In the genomic region with DNA sequence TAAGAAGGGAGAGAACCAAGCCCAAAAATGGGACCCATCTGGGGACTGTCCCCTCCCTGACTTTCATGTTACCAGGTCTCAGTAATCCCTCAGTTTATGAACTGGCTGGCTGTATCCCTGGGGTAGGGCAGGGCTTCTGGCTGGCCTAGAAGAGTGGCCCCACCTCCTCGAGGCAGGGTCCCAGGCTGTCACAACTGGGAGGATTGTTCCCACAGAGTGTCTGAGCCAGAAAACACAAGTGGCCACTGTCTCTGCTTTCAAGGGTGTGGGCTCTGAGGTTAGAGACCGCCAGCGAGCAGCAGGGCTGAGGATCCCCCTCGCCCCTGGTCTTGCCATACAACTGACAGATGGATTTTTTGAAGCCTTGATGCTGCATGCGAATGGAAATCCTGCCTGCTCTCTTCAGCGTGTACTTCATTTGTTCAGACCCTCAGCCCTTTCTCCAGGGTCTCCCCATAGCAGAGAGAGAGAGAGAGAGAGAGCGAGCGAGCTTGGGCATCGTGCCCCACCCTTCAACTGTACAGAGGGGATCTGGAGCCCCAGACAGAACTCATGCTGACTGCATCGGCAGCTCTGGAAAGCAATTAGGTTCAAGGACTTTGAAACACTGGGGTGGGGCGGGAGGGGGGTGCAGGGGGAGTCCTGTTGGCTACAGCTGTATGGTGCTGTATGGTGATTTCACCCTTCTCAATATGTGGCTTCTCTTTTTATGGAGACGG, we compare ENCODE assay signal across 10 mouse cellular contexts. TPM values are rescaled to one million over a fixed set of nuclear protein-coding genes. Genes with fewer than 3 reads are reported as not detected.
DNase-seq lines count a peak whose midpoint lies in the region; ATAC-seq and TF ChIP-seq lines count a peak whose summit lies in the region.
"Had no signal": no experiment of that assay in that cellular context is flagged by ENCODE, and none has a peak within 500 bp of the region (broad histone marks: within the 10 kb centered on the region; RNA-seq: fewer than 3 reads in every experiment).

No protein-coding gene starts in this region.

- no peak for ATAC-seq in heart, embryonic 12.5 days (ENCODE audit: insufficient number of reproducible peaks, low FRiP score)
- ATAC-seq in forebrain, postnatal 0 days = peak; percentile 66
- peak; percentile 51 for ATAC-seq in limb, embryonic 14.5 days (ENCODE audit: low FRiP score, low read depth)

- TF ChIP-seq POLR2A in limb, embryonic 14.5 days (IDR thresholded peaks at IDR 0.05; ENCODE audit: borderline replicate concordance, extremely low read depth, insufficient read depth, insufficient read length) = no peak

- no peak overlapping the region for H3K4me3 ChIP-seq in heart, embryonic 12.5 days
- no peak overlapping the region for H3K4me3 ChIP-seq in forebrain, postnatal 0 days (ENCODE audit: low read depth, low read length)
- no peak overlapping the region for H3K4me3 ChIP-seq in limb, embryonic 14.5 days (replicated peaks; ENCODE audit: low read length)

- no peaks in the 10 kb centered on the region for H3K36me3 ChIP-seq in heart, embryonic 12.5 days
- no peaks in the 10 kb centered on the region for H3K36me3 ChIP-seq in forebrain, postnatal 0 days (ENCODE audit: insufficient read depth)
- no peaks in the 10 kb centered on the region for H3K36me3 ChIP-seq in limb, embryonic 14.5 days (ENCODE audit: control insufficient read depth, insufficient read depth, low read length)

- H3K9me3 ChIP-seq in heart, embryonic 12.5 days (replicated peaks) = no peaks in the 10 kb centered on the region
- H3K9me3 ChIP-seq in forebrain, postnatal 0 days (ENCODE audit: low read length) = no peaks in the 10 kb centered on the region
- no peaks in the 10 kb centered on the region for H3K9me3 ChIP-seq in limb, embryonic 14.5 days (ENCODE audit: control insufficient read depth, low read length)

- no peak overlapping the region for H3K4me2 ChIP-seq in heart, embryonic 12.5 days
- no peak overlapping the region for H3K4me2 ChIP-seq in forebrain, postnatal 0 days (ENCODE audit: low read depth)
- no peak overlapping the region for H3K4me2 ChIP-seq in limb, embryonic 14.5 days (replicated peaks; ENCODE audit: low read depth, low read length, severe bottlenecking)

- H3K27ac ChIP-seq in heart, embryonic 12.5 days (ENCODE audit: poor library complexity, severe bottlenecking) = no peak overlapping the region
- H3K27ac ChIP-seq in forebrain, postnatal 0 days (ENCODE audit: low read depth, low read length) = no peak overlapping the region
- H3K27ac ChIP-seq in limb, embryonic 14.5 days (replicated peaks; ENCODE audit: low read depth, low read length) = peak overlapping the region; percentile 70

- no peaks in the 10 kb centered on the region for H3K27me3 ChIP-seq in heart, embryonic 12.5 days (replicated peaks)
- H3K27me3 ChIP-seq in forebrain, postnatal 0 days (ENCODE audit: insufficient read depth, low read length) = no peaks in the 10 kb centered on the region
- no peaks in the 10 kb centered on the region for H3K27me3 ChIP-seq in limb, embryonic 14.5 days (ENCODE audit: control insufficient read depth, insufficient read depth, low read length)

- H3K9ac ChIP-seq in heart, embryonic 12.5 days = no peak overlapping the region
- no peak overlapping the region for H3K9ac ChIP-seq in forebrain, postnatal 0 days
- no peak overlapping the region for H3K9ac ChIP-seq in limb, embryonic 14.5 days (ENCODE audit: low read depth, low read length, severe bottlenecking)

- DNase-seq in heart, adult 11 months = peak; percentile 96
- DNase-seq in Muller cell, postnatal 12 days (ENCODE audit: inconsistent ontology term) = peak; percentile 70
- no peak for DNase-seq in forebrain, postnatal 0 days
- DNase-seq in limb, embryonic 14.5 days (ENCODE audit: low spot score) = peak; percentile 56
- DNase-seq in urinary bladder, adult 2 months (ENCODE audit: low spot score) = no peak
- DNase-seq in gastrocnemius, adult 8-10 months (ENCODE audit: low spot score in 2 of 2) = no peak
- no peak for DNase-seq in gastrocnemius, postnatal 14 days
- DNase-seq: kidney, adult 18-20 months had no signal

- peaks cover 60% of the 10 kb centered on the region for H3K4me1 ChIP-seq in heart, embryonic 12.5 days (replicated peaks)
- H3K4me1 ChIP-seq in forebrain, postnatal 0 days (ENCODE audit: insufficient read depth) = no peaks in the 10 kb centered on the region
- peaks cover 33% of the 10 kb centered on the region for H3K4me1 ChIP-seq in limb, embryonic 14.5 days (ENCODE audit: control insufficient read depth, insufficient read depth, low read length)

- 65% methylated on average over 12 of the region's 12 CpGs for WGBS in heart, embryonic 12.5 days
- 35% methylated on average over 12 of the region's 12 CpGs for WGBS in forebrain, postnatal 0 days
- WGBS in limb, embryonic 14.5 days = 59% methylated on average over 12 of the region's 12 CpGs

- TF ChIP-seq CTCF in forebrain, postnatal 0 days (IDR thresholded peaks at IDR 0.05; ENCODE audit: low read depth) = no peak

- intact Hi-C loops in gastrocnemius, postnatal 14 days (cut with DNase I; ENCODE audit: low total_unique reads) = no loop called here

RNA-seq across cellular contexts. Expression of a gene that starts 18.6 kb away (rescaled TPM):
- polyA plus RNA-seq in heart, embryonic 12.5 days (2016; fragmentation: Nextera tagmentation; extraction: Ambion mirVana) = 2.9 and 3.2 TPM in 2 replicates
- 2.0 and 2.3 TPM in 2 replicates for total RNA-seq in forebrain, postnatal 0 days (2014; rRNA removed)
- polyA plus RNA-seq in forebrain, postnatal 0 days (2015; fragmentation: Nextera tagmentation; extraction: Ambion mirVana) = 0.90 and 0.97 TPM in 2 replicates
- 7.1 and 8.3 TPM in 2 replicates for polyA plus RNA-seq in limb, embryonic 14.5 days (2012; rRNA removed)
- polyA plus RNA-seq in limb, embryonic 14.5 days (2014; fragmentation: Nextera tagmentation; extraction: Ambion mirVana) = 1.9 and 2.5 TPM in 2 replicates
- 6.2 and 8.5 TPM in 2 replicates for polyA plus RNA-seq in urinary bladder, adult 2 months (2012; rRNA removed)
- total RNA-seq in gastrocnemius, adult 8-10 months (2022) = 1 to 10 TPM; 1.2 to 2.4 (median 1.9) TPM
- 1 to 10 TPM; 4.9 to 6.9 TPM for total RNA-seq in gastrocnemius, postnatal 14 days (2021)

RNA-seq across cellular contexts. Expression of a gene that starts 19.9 kb away (rescaled TPM):
- polyA plus RNA-seq in heart, embryonic 12.5 days (2016; fragmentation: Nextera tagmentation; extraction: Ambion mirVana) = 0.31 and 0.36 TPM in 2 replicates
- total RNA-seq in forebrain, postnatal 0 days (2014; rRNA removed) = not detected in 2 replicates
- polyA plus RNA-seq in forebrain, postnatal 0 days (2015; fragmentation: Nextera tagmentation; extraction: Ambion mirVana) = 0.22 TPM in 1 of 2 replicates, not detected in the other
- 0.11 TPM in 1 of 2 replicates, not detected in the other for polyA plus RNA-seq in limb, embryonic 14.5 days (2012; rRNA removed)
- not detected in 2 replicates for polyA plus RNA-seq in limb, embryonic 14.5 days (2014; fragmentation: Nextera tagmentation; extraction: Ambion mirVana)
- 0.76 and 1.3 TPM in 2 replicates for polyA plus RNA-seq in urinary bladder, adult 2 months (2012; rRNA removed)
- 1 to 10 TPM in 3 of 4 experiments, under 1 TPM in 1; 0.74 to 1.7 (median 1.3) TPM for total RNA-seq in gastrocnemius, adult 8-10 months (2022)
- under 1 TPM; 0.47 to 0.70 TPM for total RNA-seq in gastrocnemius, postnatal 14 days (2021)
- total RNA-seq: left cerebral cortex, postnatal 10 days had no signal

Comparison
In these comparisons a context has a peak if more than half of its experiments do, and no peak if none do; other contexts are left out.
1. DNase-seq: peak in heart, adult 11 months (single experiment), Muller cell, postnatal 12 days (single experiment) and limb, embryonic 14.5 days (single experiment); none in forebrain, postnatal 0 days (single experiment), urinary bladder, adult 2 months (single experiment), gastrocnemius, adult 8-10 months (0 of 2) and gastrocnemius, postnatal 14 days (single experiment).